Mouse (Mus musculus) erythroblast, embryonic 14.5 days (primary cell): Measurements from ENCODE around the gene Fgf7.

Experiments
- GATA1 ChIP-seq: IDR thresholded peaks from 2 replicates; pipeline ENCODE4 v1.6.1; 2012; ENCODE audit warnings: low read length, inconsistent platforms, mixed read lengths
- TAL1 ChIP-seq: IDR thresholded peaks from 3 replicates; pipeline ENCODE4 v1.6.1; 2012; ENCODE audit warnings: low read length, inconsistent platforms, mixed read lengths

DNA sequence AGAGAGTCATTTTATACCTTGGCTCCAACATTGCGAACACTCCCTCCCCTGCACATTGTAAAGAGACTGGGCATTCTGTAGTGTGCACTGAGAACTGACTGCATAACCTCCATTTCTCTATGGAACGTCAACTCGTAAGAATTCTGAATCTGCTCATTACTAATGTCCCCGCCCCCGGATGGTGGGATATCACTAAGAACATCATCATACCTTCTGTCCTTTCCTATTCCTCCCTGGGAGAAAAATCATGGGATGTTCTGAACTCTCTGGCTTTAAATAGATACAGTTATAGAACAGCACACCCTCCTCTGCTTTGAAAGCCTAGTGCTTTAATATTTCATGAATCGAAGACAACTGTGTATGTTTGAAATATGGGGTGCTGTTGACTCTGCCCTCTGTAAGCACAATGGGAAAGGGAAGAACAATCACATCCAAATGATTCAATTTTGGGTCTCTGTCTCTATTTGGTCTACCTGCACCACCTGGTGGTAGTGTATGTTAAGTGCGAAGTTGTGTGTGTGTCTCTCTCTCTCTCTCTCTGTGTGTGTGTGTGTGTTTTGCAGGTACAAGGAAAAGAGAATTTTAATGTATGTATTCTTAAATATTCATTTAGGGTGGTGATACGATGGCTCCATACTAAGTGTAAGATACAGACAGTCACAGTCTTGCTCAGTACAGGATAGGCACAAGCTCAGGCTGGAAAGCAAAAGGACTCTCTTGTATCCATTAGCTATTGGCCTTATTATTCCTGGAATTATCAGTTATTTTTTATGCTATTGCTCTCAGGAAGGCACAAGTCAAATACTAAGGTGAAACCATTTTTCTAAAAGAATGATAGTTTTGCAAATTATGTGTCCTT is 1.1 kb upstream of the Fgf7 start:
- TF ChIP-seq TAL1 (no peak), GATA1 (no peak)
